Mouse (Mus musculus) E14TG2a.4 (cell line): ENCODE measurements at regions not wholly inside any gene's neighbourhood (a gene's known extent, or its start where the extent isn't known, plus 50 kb on each side); places are given as distances from the start of the nearest gene placed in this dataset.

Experiments used
- CTCF ChIP-seq: conservative IDR thresholded peaks from 2 replicates; pipeline ENCODE4 v1.5.1; 2014; ENCODE audit warnings: low read length
- NANOG ChIP-seq: IDR thresholded peaks from 2 replicates; pipeline ENCODE4 v1.6.1; 2014; ENCODE audit warnings: borderline replicate concordance, low read length, mixed read lengths
- POU5F1 ChIP-seq: IDR thresholded peaks from 2 replicates; pipeline ENCODE4 v1.6.1; 2014; ENCODE audit warnings: low read length, borderline replicate concordance

GRCm38 (mm10) chr6:37642701-37643121 is 112.7 kb downstream of the Akr1d1 start:
- TF ChIP-seq CTCF (no peak), NANOG (no peak), POU5F1 (no peak)
